Mouse (Mus musculus) MEL (cell line): ENCODE data around the gene Pcmt1. TPM values are rescaled to one million over a fixed set of nuclear protein-coding genes. Genes with fewer than 3 reads are reported as not detected.

Source experiments
- DNase-seq: peaks from one replicate; pipeline ENCODE4 v3.0.0; 2011; ENCODE audit warnings: low read depth, low spot score
- H3K27ac ChIP-seq: 2 replicates; pipeline ENCODE4 v1.5.1; 2012; ENCODE audit warnings: low read depth, mild to moderate bottlenecking, control low read depth, low read length, moderate library complexity; ENCODE audit not compliant: control insufficient read depth
- H3K27me3 ChIP-seq, 2 experiments: fragments of 150-350 bp in 1 of 2; sonication (generic) in 1 of 2; 2 replicates each; pipeline ENCODE4 v1.6.1; 2012; ENCODE audit warnings: low read length in 2 of 2, mild to moderate bottlenecking in 2 of 2, improper control_type of control experiment in 1 of 2, moderate library complexity in 1 of 2; ENCODE audit not compliant: insufficient read depth in 2 of 2, control insufficient read depth in 1 of 2
- H3K36me3 ChIP-seq, 2 experiments: 2 replicates each; pipeline ENCODE4 v1.6.1; 2012 to 2014; ENCODE audit warnings: low read length in 2 of 2, improper control_type of control experiment in 1 of 2, inconsistent platforms in 1 of 2, mild to moderate bottlenecking in 1 of 2; ENCODE audit not compliant: insufficient read depth in 2 of 2, control insufficient read depth in 1 of 2
- H3K4me1 ChIP-seq, 2 experiments: fragments of 150-350 bp in 1 of 2; sonication (generic) in 1 of 2; 2 replicates each; pipeline ENCODE4 v1.6.1; 2012; ENCODE audit warnings: low read length in 2 of 2, improper control_type of control experiment in 1 of 2, mild to moderate bottlenecking in 1 of 2; ENCODE audit not compliant: insufficient read depth in 2 of 2, control insufficient read depth in 1 of 2
- H3K4me3 ChIP-seq, 2 experiments: fragments of 150-350 bp in 1 of 2; sonication (generic) in 1 of 2; 2 replicates each; pipeline ENCODE4 v1.5.1; 2012; ENCODE audit warnings: low read depth in 2 of 2, low read length in 2 of 2, mild to moderate bottlenecking in 2 of 2, moderate library complexity in 2 of 2, control low read depth in 1 of 2, improper control_type of control experiment in 1 of 2; ENCODE audit not compliant: control insufficient read depth in 1 of 2, insufficient read depth in 1 of 2
- H3K79me2 ChIP-seq: 2 replicates; pipeline ENCODE4 v1.6.1; 2012; ENCODE audit warnings: mild to moderate bottlenecking, low read length, moderate library complexity; ENCODE audit not compliant: control insufficient read depth, poor library complexity, insufficient read depth
- H3K9ac ChIP-seq: 2 replicates; pipeline ENCODE4 v1.6.1; 2012; ENCODE audit warnings: low read depth, mild to moderate bottlenecking, control low read depth, low read length, moderate library complexity; ENCODE audit not compliant: control insufficient read depth, poor library complexity, severe bottlenecking
- H3K9me3 ChIP-seq: fragments of 150-350 bp; sonication (generic); replicated peaks from 2 replicates; pipeline ENCODE4 v1.6.1; 2012; ENCODE audit warnings: mild to moderate bottlenecking, low read length, improper control_type of control experiment, moderate library complexity; ENCODE audit not compliant: insufficient read depth
- CHD1 ChIP-seq: IDR thresholded peaks from 2 replicates; pipeline ENCODE4 v1.6.1; 2012; ENCODE audit warnings: low read depth, mild to moderate bottlenecking, inconsistent platforms, low read length, improper control_type of control experiment
- CTCF ChIP-seq, 3 experiments: IDR thresholded peaks in 2 of 3; conservative IDR thresholded peaks in 1 of 3; 2 replicates each; pipeline ENCODE4 v1.5.1; 2011 to 2012; ENCODE audit warnings: low read length in 3 of 3, low read depth in 2 of 3, mild to moderate bottlenecking in 2 of 3, improper control_type of control experiment in 1 of 3, inconsistent platforms in 1 of 3, mixed read lengths in 1 of 3, moderate library complexity in 1 of 3; ENCODE audit not compliant: control insufficient read depth in 1 of 3, insufficient read depth in 1 of 3, poor library complexity in 1 of 3, severe bottlenecking in 1 of 3
- ELF1 ChIP-seq: IDR thresholded peaks from 2 replicates; pipeline ENCODE4 v1.6.1; 2014; ENCODE audit warnings: low read depth, mild to moderate bottlenecking, inconsistent platforms, low read length, improper control_type of control experiment, moderate library complexity
- EP300 ChIP-seq, 2 experiments: IDR thresholded peaks; 2 replicates each; pipeline ENCODE4 v1.6.1; 2011; ENCODE audit warnings: improper control_type of control experiment in 2 of 2, low read length in 2 of 2, low read depth in 1 of 2, mild to moderate bottlenecking in 1 of 2
- ETS1 ChIP-seq: IDR thresholded peaks from 2 replicates; pipeline ENCODE4 v1.6.1; 2012; ENCODE audit warnings: low read depth, mild to moderate bottlenecking, inconsistent platforms, low read length, improper control_type of control experiment, moderate library complexity
- GABPA ChIP-seq: IDR thresholded peaks from 2 replicates; pipeline ENCODE4 v1.6.1; 2012; ENCODE audit warnings: low read depth, mild to moderate bottlenecking, inconsistent platforms, low read length, improper control_type of control experiment, moderate library complexity
- HCFC1 ChIP-seq: IDR thresholded peaks from 2 replicates; pipeline ENCODE4 v1.6.1; 2012; ENCODE audit warnings: low read depth, mild to moderate bottlenecking, inconsistent platforms, low read length, improper control_type of control experiment, moderate library complexity
- MAFK ChIP-seq: IDR thresholded peaks from 2 replicates; pipeline ENCODE4 v1.6.1; 2011; ENCODE audit warnings: low read depth, mild to moderate bottlenecking, low read length, improper control_type of control experiment, borderline replicate concordance
- MAX ChIP-seq: IDR thresholded peaks from 2 replicates; pipeline ENCODE4 v1.6.1; 2011; ENCODE audit warnings: low read length, improper control_type of control experiment
- MAZ ChIP-seq: IDR thresholded peaks from 2 replicates; pipeline ENCODE4 v1.6.1; 2012; ENCODE audit warnings: low read depth, mild to moderate bottlenecking, inconsistent platforms, low read length, improper control_type of control experiment
- MEF2A ChIP-seq: IDR thresholded peaks from 2 replicates; pipeline ENCODE4 v1.6.1; 2014; ENCODE audit warnings: low read depth, mild to moderate bottlenecking, inconsistent platforms, low read length, improper control_type of control experiment; ENCODE audit not compliant: poor library complexity, insufficient replicate concordance, severe bottlenecking; ENCODE audit errors: extremely low read depth
- MXI1 ChIP-seq: IDR thresholded peaks from 2 replicates; pipeline ENCODE4 v1.6.1; 2011; ENCODE audit warnings: mild to moderate bottlenecking, low read depth, low read length, improper control_type of control experiment
- MYC ChIP-seq: IDR thresholded peaks from 2 replicates; pipeline ENCODE4 v1.6.1; 2011; ENCODE audit warnings: low read depth, mild to moderate bottlenecking, low read length, improper control_type of control experiment, moderate library complexity
- NELFE ChIP-seq: IDR thresholded peaks from 2 replicates; pipeline ENCODE4 v1.6.1; 2011; ENCODE audit warnings: low read depth, low read length, improper control_type of control experiment
- POLR2AphosphoS2 ChIP-seq: IDR thresholded peaks from 2 replicates; pipeline ENCODE4 v1.6.1; 2011; ENCODE audit warnings: low read length, improper control_type of control experiment
- POLR2AphosphoS5 ChIP-seq: IDR thresholded peaks from 2 replicates; pipeline ENCODE4 v1.6.1; 2012; ENCODE audit warnings: low read depth, borderline replicate concordance, mild to moderate bottlenecking, inconsistent platforms, low read length, moderate library complexity, mixed read lengths
- RAD21 ChIP-seq: IDR thresholded peaks from 2 replicates; pipeline ENCODE4 v1.6.1; 2011; ENCODE audit warnings: mild to moderate bottlenecking, low read depth, low read length, improper control_type of control experiment
- SIN3A ChIP-seq: IDR thresholded peaks from 2 replicates; pipeline ENCODE4 v1.6.1; 2012; ENCODE audit warnings: low read length, improper control_type of control experiment, inconsistent platforms
- TAL1 ChIP-seq: IDR thresholded peaks from 2 replicates; pipeline ENCODE4 v1.6.1; 2012; ENCODE audit warnings: mild to moderate bottlenecking, inconsistent platforms, low read length, moderate library complexity, mixed read lengths
- TCF12 ChIP-seq: IDR thresholded peaks from 2 replicates; pipeline ENCODE4 v1.6.1; 2014; ENCODE audit warnings: low read depth, mild to moderate bottlenecking, inconsistent platforms, low read length, improper control_type of control experiment, moderate library complexity
- USF1 ChIP-seq: IDR thresholded peaks from 2 replicates; pipeline ENCODE4 v1.6.1; 2014; ENCODE audit warnings: low read depth, mild to moderate bottlenecking, inconsistent platforms, low read length, improper control_type of control experiment, moderate library complexity
- ZMIZ1 ChIP-seq: IDR thresholded peaks from 2 replicates; pipeline ENCODE4 v1.6.1; 2012; ENCODE audit warnings: low read depth, mild to moderate bottlenecking, inconsistent platforms, low read length, improper control_type of control experiment, moderate library complexity
- ZNF384 ChIP-seq: IDR thresholded peaks from 2 replicates; pipeline ENCODE4 v1.6.1; 2012; ENCODE audit warnings: low read depth, mild to moderate bottlenecking, inconsistent platforms, low read length, improper control_type of control experiment
- polyA plus RNA-seq, 2 experiments: library from polyadenylated mRNA; stranded (reverse) in 1 of 2; unstranded in 1 of 2; fragments of >175 nt in 1 of 2; fragments of >200 nt in 1 of 2; gene quantifications; 2 replicates each; pipeline versions ENCODE4 v1.2.1 to v1.2.4; 2012; ENCODE audit warnings: low replicate concordance in 2 of 2, low read depth in 1 of 2; ENCODE audit not compliant: insufficient read length in 2 of 2, insufficient read depth in 1 of 2, missing spikeins in 1 of 2
- total RNA-seq: library from RNA; depleted of rRNA; stranded (reverse); fragments of 300-350 nt; gene quantifications from 2 replicates; pipeline ENCODE4 v1.2.3, GENCODE M21; 2012

Gene Pcmt1
- total and polyA plus RNA-seq, 3 experiments = 90.7 to 121 TPM; not detected in 1

- peak; percentile 77 for DNase-seq
- H3K27ac ChIP-seq = no peak overlapping the region
- H3K9ac ChIP-seq = no peak overlapping the region
- no peak overlapping the region for H3K4me3 ChIP-seq
- TF ChIP-seq POLR2AphosphoS5 (no peak), MYC (no peak), CTCF (IDR thresholded peaks at IDR 0.05 in 2 of 3, conservative IDR thresholded peaks at IDR 0.05 in 1 of 3; ENCODE audit: control insufficient read depth in 1 of 3, insufficient read depth in 1 of 3, low read depth in 2 of 3, low read length in 3 of 3, poor library complexity in 1 of 3, severe bottlenecking in 1 of 3) (peak in 2 of 3 experiments; percentile 56 to 70; a peak in 4 of 6 replicates), CHD1 (no peak), MAX (no peak), USF1 (no peak), EP300 (IDR thresholded peaks at IDR 0.05; ENCODE audit: low read depth in 1 of 2, low read length in 2 of 2) (no peak), TCF12 (no peak), SIN3A (no peak), ZMIZ1 (no peak), NELFE (no peak), MAZ (no peak), HCFC1 (no peak), TAL1 (no peak), MEF2A (no peak), MXI1 (no peak; the same call in 1 of the 2 replicates), ZNF384 (0 out of 2 replicates have a peak, but pooled peaks have one; percentile 5), ETS1 (no peak), GABPA (no peak), ELF1 (no peak), RAD21 (peak; percentile 20; the same call in 1 of the 2 replicates), POLR2AphosphoS2 (no peak), MAFK (no peak)
- H3K27me3 ChIP-seq = no peaks in the 10 kb centered on the region
- H3K36me3 ChIP-seq = peaks cover 8 to 30% of the 10 kb centered on the region in 2 experiments
- H3K9me3 ChIP-seq = no peaks in the 10 kb centered on the region
- H3K79me2 ChIP-seq = peaks cover 15% of the 10 kb centered on the region
- no peaks in the 10 kb centered on the region; a peak in 2 of 4 replicates for H3K4me1 ChIP-seq
These were observed 7.3 kb downstream of the Pcmt1 start for GRCm38 (mm10) chr10:7673673-7674072.
